Mouse (Mus musculus) right cerebral cortex, postnatal 25 days (tissue): Measurements from ENCODE around the gene Slc22a23.

Experiments
- DNase-seq: peaks from one replicate; pipeline ENCODE4 v3.0.0; 2022

Gene Slc22a23

DNA sequence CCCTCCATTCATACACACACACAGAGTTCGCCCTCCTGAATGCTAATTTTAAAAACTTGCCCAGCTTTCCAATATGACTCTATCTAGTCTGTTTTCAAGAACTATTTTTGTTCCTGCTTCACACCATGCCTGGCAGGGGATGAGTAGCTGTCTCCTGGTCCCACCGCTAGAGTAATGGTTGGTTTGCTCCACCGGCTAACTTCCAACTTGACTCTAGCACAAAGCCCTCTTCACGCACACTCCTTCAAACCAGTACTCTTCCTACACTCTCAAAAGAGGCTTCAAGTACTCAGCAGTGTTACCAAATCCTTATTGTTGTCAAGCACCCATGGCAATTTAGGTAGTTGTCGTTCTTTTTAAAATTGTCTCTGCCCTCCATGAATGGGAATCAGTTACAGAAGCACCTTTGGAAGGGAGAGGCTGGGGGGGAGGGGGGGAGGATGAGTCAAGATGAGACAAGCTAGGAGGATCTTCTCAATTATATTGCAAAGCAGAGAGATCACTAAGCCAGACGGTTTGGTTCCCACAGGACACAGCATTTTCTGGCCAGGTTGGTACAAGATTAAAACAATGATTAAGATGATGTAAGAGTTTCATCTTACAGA is 2.6 kb downstream of the Slc22a23 start:
- DNase-seq: peak; percentile 38

DNA sequence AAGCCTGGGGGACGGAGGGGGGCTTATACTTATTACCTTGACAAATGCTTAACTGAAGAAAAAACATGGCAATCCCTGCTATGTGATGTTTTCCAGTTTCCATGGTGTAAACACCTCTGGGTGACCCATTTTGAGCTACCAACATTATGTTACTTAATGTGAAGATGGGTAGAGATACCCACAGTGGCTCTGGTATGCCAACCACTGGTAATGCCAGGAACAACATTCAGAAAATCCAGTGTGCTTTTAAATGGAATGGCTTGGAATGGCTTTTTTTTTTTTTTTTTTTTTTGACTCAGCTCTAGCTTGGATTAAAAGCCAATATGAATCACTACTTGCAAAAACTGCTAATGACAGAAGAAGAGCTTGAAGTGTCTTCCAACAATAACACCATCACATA is 8.1 kb downstream of the Slc22a23 start:
- DNase-seq: no peak

GRCm38 (mm10) chr13:34334847-34335246 is 10.1 kb downstream of the Slc22a23 start:
- no peak for DNase-seq

DNA sequence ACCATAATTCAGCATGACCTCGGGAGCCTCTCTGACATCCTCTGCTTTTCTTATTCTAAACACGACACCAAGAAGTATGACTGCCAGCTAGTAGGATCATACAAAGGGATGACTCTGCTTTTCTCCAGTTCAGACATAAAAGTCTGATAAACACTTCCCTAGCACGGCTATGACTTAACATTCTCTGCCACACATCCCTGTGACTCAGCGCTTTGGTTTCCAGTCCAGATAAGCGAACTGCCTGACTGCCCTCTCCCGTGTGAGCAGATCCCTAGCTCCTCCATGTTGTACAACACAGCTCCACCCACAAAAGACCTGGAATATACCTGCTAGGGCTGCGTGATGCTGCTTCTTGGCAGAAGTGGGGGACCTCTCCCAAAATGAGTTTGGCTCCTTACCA is 12.2 kb downstream of the Slc22a23 start:
- DNase-seq: no peak

DNA sequence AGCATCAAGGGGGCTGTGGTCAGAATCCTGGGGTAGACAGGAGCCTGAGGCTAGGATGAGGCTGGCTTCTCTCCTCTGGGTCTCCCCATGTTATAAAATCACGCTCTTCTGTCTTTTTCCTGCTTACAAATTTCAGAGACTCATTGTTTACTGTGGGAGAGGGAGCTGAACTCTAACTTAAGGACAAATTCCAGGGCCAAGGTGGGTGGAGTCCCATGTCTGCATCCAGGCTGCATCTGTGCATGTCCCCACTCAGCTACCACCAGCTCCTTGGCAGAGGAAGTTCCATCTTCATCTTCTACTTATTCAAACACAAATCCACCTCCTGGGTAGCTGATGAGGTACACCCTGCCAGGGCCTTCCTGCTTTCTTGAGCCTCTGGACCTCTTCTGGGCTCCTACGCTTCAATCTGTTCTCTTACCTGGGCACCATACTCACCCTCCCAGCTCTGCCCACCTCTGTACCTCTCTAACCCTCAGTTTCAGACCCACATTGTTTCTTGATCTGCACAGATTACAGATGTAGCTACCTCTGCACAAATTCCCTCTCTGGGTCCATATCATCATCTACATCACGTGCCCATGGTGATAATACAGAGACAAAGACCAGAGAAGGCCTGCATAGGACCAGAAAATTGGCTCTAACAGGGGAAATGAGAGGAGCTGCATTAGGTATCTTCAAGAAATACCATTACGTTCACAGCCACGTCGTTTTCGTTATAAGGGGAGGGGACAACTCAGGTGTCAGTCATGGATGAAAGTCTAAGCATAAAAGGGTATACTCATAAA is 13.4 kb downstream of the Slc22a23 start:
- no peak for DNase-seq

DNA sequence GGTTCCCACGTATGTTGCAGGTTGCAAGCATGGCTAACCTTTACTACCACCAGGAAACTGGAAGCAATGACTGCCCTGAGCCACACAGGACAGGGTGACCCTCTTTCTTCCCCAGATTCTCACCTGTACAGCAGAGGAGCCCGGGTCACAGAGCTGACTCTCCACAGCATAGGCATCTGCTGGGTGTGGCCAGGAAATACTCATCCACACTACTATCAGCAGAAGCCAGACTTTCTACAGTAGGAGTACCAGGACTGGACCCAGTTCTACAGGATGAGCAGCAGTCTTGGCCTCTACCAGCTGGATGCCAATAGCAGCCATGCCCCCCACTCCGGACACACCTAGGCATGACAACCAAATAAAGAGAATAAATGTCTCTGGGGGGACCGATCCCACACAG is 15.4 kb downstream of the Slc22a23 start:
- no peak for DNase-seq

DNA sequence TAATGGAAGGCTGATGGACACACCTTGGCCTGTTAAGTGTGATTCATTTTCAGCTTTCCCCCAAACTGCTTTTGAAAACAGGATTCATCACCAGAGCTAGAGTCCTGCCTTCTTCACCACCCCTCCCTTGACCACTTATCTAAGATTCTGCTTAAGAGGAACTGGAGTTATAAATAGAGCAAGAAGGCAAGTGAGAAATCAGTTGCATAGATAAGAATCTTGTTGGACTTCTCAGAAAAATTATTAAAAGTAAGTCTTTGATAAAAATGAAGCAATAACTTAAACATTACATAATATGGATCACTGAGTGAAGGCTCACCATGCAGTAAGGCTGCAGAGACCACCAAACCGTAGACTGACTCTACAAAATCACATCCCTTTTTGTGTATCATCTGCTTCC is 18.0 kb downstream of the Slc22a23 start:
- no peak for DNase-seq

GRCm38 (mm10) chr13:34323361-34323760 is 21.6 kb downstream of the Slc22a23 start:
- no peak for DNase-seq

- DNase-seq: no peak
These were observed 24.5 kb downstream of the Slc22a23 start for GRCm38 (mm10) chr13:34320482-34320881.

- no peak for DNase-seq
These were observed 27.9 kb downstream of the Slc22a23 start for GRCm38 (mm10) chr13:34317051-34317450.

- DNase-seq: no peak
These were observed 28.5 kb downstream of the Slc22a23 start for GRCm38 (mm10) chr13:34316511-34316910.

- DNase-seq: peak; percentile 16
These were observed 31.9 kb downstream of the Slc22a23 start for GRCm38 (mm10) chr13:34313033-34313491.

GRCm38 (mm10) chr13:34312346-34313002 is 32.5 kb downstream of the Slc22a23 start:
- no peak for DNase-seq

GRCm38 (mm10) chr13:34311593-34311992 is 33.4 kb downstream of the Slc22a23 start:
- DNase-seq: no peak

DNA sequence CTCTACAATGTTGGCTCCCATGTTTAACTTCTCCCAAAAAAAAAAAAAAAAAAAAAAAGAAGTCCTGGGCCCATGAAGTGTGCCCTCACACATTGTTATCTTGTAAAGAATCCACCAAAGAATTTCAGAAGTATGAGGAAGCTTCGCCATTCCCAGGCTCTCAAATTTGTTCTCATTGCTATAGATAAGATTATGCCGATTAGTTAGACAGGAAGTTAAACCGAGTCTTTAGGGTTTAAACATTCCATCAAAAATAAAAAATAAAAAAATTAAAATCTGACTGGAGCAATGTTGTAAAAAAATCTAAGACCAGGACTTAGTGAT is 36.4 kb downstream of the Slc22a23 start:
- no peak for DNase-seq

- DNase-seq: no peak
These were observed 37.0 kb downstream of the Slc22a23 start for GRCm38 (mm10) chr13:34307696-34308603.

- no peak for DNase-seq
These were observed 38.9 kb downstream of the Slc22a23 start for GRCm38 (mm10) chr13:34305964-34306671.

DNA sequence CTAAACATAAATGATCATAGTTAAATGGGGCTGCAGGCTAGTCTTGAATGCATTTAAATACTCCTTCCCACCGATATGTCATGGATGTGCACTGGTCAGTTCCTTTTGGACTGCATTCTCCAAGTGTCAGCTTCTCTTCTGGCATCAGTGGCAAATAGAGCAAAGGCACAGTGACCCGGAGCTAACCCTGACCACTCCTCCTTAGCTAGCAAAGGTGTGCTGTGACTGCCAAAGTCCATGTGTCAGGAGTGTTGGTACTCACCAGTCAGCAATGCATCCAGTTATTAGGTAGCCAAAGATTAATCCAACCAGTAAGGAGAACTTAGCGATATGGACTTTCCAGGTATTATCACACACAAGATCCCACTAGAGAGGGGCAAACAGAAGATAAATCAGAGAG is 40.1 kb downstream of the Slc22a23 start:
- no peak for DNase-seq

- no peak for DNase-seq
These were observed 41.5 kb downstream of the Slc22a23 start for GRCm38 (mm10) chr13:34303386-34304016.

DNA sequence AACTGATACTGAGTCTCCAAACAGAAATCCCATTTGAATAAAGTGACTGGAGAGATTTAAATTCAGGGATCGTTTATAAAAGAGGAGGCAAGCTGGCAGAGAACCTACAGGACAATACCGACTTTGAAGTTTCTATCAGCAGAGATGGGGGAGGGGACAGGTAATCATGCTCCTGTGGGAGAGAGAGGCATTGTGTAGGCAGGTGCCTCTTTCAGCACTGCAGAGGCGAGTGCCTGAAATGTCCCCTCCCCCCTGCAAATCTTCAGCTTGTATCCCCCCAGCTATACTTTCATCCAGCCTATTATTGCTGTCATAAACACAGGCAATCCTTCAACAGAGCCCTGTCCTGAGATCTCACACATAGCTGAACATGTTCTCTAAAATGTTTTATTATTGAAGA is 43.4 kb downstream of the Slc22a23 start:
- no peak for DNase-seq

GRCm38 (mm10) chr13:34299351-34300333 is 45.3 kb downstream of the Slc22a23 start:
- no peak for DNase-seq
